Mouse (Mus musculus): Measurements from ENCODE around the gene Plgrkt. TPM values are rescaled to one million over a fixed set of nuclear protein-coding genes. Genes with fewer than 3 reads are reported as not detected.

Plgrkt gene
- polyA plus RNA-seq, 1 experiment from 2014 or later: 82.4 TPM

DNA sequence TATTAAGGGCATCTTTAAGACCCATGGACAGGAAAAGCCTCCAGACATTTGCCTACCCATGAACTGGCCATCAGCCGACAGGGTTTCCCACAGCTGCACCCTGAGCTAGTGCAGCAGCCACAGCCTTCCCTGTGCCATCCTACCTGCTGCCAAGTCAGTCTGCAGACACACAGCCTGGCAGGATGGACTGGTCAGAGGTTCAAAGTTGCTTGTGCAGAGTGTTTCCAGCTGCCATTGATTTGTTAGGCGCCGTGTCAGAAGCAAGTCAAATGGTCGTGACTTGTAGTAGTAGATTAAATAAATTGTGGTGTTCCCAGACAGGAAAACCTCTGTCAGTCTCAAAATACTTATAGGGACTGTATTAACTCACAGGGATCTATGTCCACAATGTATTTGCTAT, 36.1 kb upstream of the Plgrkt start:
- 88% methylated on average over 4 of the region's 4 CpGs for WGBS
- no peak for ATAC-seq
- no peaks in the 10 kb centered on the region for H3K9me3 ChIP-seq (replicated peaks; ENCODE audit: control insufficient read depth, low read length, poor library complexity, severe bottlenecking)

DNA sequence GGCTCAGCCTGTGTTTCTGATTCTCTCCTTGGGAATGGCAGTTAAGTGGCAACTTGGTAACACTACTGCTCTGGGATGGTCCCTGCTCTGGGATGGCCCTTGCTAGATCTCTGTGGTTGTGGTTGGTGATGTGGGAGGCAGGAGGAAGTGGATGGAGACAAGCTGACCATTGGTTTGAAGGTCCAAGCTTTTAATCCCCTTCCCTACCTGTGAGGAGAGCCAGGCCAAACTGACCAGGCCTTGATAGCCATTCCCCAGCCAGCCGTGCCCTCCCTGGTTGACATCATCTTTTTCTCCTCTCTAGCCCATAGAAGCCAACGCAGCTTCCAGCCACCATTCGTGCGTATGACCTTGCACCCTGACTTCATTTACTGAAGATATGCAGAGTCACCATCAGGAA, 35.4 kb upstream of the Plgrkt start:
- no peak overlapping the region for H3K4me3 ChIP-seq (ENCODE audit: low read depth, low read length)
- no peaks in the 10 kb centered on the region for H3K9me3 ChIP-seq (replicated peaks; ENCODE audit: control insufficient read depth, low read length, poor library complexity, severe bottlenecking)
- H3K36me3 ChIP-seq (ENCODE audit: control insufficient read depth, insufficient read depth, low read length): no peaks in the 10 kb centered on the region
- no peak overlapping the region for H3K27ac ChIP-seq (ENCODE audit: low read length)
- no peaks in the 10 kb centered on the region for H3K27me3 ChIP-seq (ENCODE audit: control insufficient read depth, insufficient read depth, low read depth, low read length)
- H3K4me2 ChIP-seq (ENCODE audit: low read length): no peak overlapping the region
- ATAC-seq: no peak
- 94% methylated on average over 4 of the region's 4 CpGs for WGBS
- H3K9ac ChIP-seq (ENCODE audit: low read depth, low read length): no peak overlapping the region
- H3K4me1 ChIP-seq (ENCODE audit: control insufficient read depth, insufficient read depth, low read length): no peaks in the 10 kb centered on the region

More for the DNA sequence above, 36.1 kb upstream of the Plgrkt start:
- Histone ChIP-seq H3K4me1 (ENCODE audit: control insufficient read depth, insufficient read depth, low read length) (no peaks in the 10 kb centered on the region), H3K4me3 (ENCODE audit: low read depth, low read length) (no peak overlapping the region), H3K27ac (ENCODE audit: low read length) (no peak overlapping the region), H3K27me3 (ENCODE audit: control insufficient read depth, insufficient read depth, low read depth, low read length) (no peaks in the 10 kb centered on the region), H3K4me2 (ENCODE audit: low read length) (no peak overlapping the region), H3K9ac (ENCODE audit: low read depth, low read length) (no peak overlapping the region), H3K36me3 (ENCODE audit: control insufficient read depth, insufficient read depth, low read length) (no peaks in the 10 kb centered on the region)

DNA sequence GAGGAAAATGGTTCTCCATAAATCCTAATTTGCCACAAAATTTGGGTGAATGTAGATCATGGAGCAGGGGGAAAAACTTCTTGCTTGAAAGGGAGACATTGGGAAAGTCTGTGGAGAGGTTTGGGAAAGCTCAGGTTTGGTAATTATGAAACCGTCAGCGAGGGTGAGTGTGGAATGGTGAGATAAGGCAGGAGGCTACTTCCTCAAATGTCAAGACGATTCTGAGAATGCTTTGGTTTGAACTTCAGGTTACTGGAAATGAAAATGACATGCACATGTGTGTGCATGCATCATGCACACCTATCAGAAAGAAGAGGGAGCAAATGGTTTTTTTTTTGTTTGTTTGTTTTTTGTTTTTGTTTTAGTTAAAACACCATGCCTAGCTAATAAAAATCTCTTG, 33.3 kb upstream of the Plgrkt start:
- Histone ChIP-seq H3K9ac (ENCODE audit: low read depth, low read length) (no peak overlapping the region), H3K27ac (ENCODE audit: low read length) (no peak overlapping the region), H3K4me2 (ENCODE audit: low read length) (no peak overlapping the region), H3K9me3 (replicated peaks; ENCODE audit: control insufficient read depth, low read length, poor library complexity, severe bottlenecking) (no peaks in the 10 kb centered on the region), H3K36me3 (ENCODE audit: control insufficient read depth, insufficient read depth, low read length) (no peaks in the 10 kb centered on the region), H3K4me3 (ENCODE audit: low read depth, low read length) (no peak overlapping the region), H3K27me3 (ENCODE audit: control insufficient read depth, insufficient read depth, low read depth, low read length) (no peaks in the 10 kb centered on the region), H3K4me1 (ENCODE audit: control insufficient read depth, insufficient read depth, low read length) (no peaks in the 10 kb centered on the region)
- no peak for ATAC-seq
- 89% methylated on average over 3 of the region's 3 CpGs for WGBS

DNA sequence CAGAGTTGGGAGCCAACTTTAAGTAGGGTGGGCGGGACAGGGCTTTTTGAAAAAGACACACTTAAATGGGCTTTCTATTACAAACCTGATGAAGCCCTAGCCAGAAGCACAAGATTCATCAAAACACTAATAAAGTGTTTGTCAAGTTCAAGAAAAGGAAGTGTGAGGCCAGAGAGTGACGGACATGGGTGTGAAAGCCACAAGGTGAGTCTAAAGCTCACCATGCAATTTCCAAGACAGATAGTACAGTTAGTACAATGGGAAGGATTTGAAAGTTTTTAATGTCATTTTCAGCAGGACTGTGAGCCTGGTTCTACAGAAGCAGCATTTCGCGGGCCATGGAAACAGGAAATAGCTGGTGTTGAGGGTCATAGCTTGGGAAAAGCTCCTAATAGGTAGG, 32.6 kb upstream of the Plgrkt start:
- Histone ChIP-seq H3K4me1 (ENCODE audit: control insufficient read depth, insufficient read depth, low read length) (no peaks in the 10 kb centered on the region), H3K27ac (ENCODE audit: low read length) (no peak overlapping the region), H3K36me3 (ENCODE audit: control insufficient read depth, insufficient read depth, low read length) (no peaks in the 10 kb centered on the region), H3K9ac (ENCODE audit: low read depth, low read length) (no peak overlapping the region), H3K27me3 (ENCODE audit: control insufficient read depth, insufficient read depth, low read depth, low read length) (no peaks in the 10 kb centered on the region), H3K9me3 (replicated peaks; ENCODE audit: control insufficient read depth, low read length, poor library complexity, severe bottlenecking) (no peaks in the 10 kb centered on the region), H3K4me3 (ENCODE audit: low read depth, low read length) (no peak overlapping the region), H3K4me2 (ENCODE audit: low read length) (no peak overlapping the region)
- 93% methylated on average over 4 of the region's 4 CpGs for WGBS
- no peak for ATAC-seq

DNA sequence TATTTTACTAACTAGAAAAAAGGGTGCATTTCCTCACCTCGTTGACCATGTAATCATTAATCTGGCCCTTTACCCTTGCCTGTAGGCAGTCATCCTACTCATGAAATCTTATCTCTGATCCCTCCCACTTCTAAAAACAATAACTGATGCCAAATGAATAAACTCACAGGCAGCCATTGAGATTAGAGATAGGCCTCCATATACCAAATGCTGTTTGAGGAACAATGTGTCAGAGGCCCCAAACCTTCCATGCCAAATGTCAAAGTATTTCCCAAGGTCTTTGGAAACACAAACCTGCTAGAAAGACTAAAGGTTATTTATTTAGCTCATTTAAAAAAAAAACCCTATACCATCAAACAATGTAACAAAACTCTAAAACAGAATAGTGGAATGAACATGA, 29.2 kb upstream of the Plgrkt start:
- Histone ChIP-seq H3K4me3 (ENCODE audit: low read depth, low read length) (no peak overlapping the region), H3K36me3 (ENCODE audit: control insufficient read depth, insufficient read depth, low read length) (no peaks in the 10 kb centered on the region), H3K27me3 (ENCODE audit: control insufficient read depth, insufficient read depth, low read depth, low read length) (no peaks in the 10 kb centered on the region), H3K9ac (ENCODE audit: low read depth, low read length) (no peak overlapping the region), H3K4me1 (ENCODE audit: control insufficient read depth, insufficient read depth, low read length) (no peaks in the 10 kb centered on the region), H3K27ac (ENCODE audit: low read length) (no peak overlapping the region), H3K9me3 (replicated peaks; ENCODE audit: control insufficient read depth, low read length, poor library complexity, severe bottlenecking) (no peaks in the 10 kb centered on the region), H3K4me2 (ENCODE audit: low read length) (no peak overlapping the region)
- no peak for ATAC-seq
- WGBS: 83% methylated on average over 1 of the region's 1 CpGs

DNA sequence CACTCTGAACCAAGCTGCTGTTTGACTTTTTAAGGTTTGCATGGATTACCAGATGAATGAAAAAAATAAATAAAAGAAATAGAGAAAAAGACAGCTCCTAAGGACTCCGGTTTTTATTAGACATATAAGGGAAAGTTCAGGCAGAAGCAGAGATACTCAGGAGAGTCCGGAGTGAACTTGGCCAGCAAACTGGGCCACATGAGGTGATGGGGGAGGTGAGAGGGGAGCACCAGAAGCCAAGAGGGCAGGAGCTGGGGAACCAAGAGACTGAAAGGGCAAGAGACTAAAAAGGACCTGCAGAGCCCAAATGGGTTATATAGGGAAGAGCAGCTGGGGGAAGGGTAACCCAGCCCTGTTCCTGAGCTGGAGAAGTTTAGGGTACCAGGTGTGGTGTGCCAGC, 27.5 kb upstream of the Plgrkt start:
- no peaks in the 10 kb centered on the region for H3K36me3 ChIP-seq (ENCODE audit: control insufficient read depth, insufficient read depth, low read length)
- no peaks in the 10 kb centered on the region for H3K4me1 ChIP-seq (ENCODE audit: control insufficient read depth, insufficient read depth, low read length)
- no peak overlapping the region for H3K4me3 ChIP-seq (ENCODE audit: low read depth, low read length)
- H3K9ac ChIP-seq (ENCODE audit: low read depth, low read length): no peak overlapping the region
- WGBS: 96% methylated on average over 2 of the region's 2 CpGs
- no peak overlapping the region for H3K27ac ChIP-seq (ENCODE audit: low read length)
- no peak for ATAC-seq
- H3K4me2 ChIP-seq (ENCODE audit: low read length): no peak overlapping the region
- no peaks in the 10 kb centered on the region for H3K27me3 ChIP-seq (ENCODE audit: control insufficient read depth, insufficient read depth, low read depth, low read length)
- H3K9me3 ChIP-seq (replicated peaks; ENCODE audit: control insufficient read depth, low read length, poor library complexity, severe bottlenecking): no peaks in the 10 kb centered on the region

DNA sequence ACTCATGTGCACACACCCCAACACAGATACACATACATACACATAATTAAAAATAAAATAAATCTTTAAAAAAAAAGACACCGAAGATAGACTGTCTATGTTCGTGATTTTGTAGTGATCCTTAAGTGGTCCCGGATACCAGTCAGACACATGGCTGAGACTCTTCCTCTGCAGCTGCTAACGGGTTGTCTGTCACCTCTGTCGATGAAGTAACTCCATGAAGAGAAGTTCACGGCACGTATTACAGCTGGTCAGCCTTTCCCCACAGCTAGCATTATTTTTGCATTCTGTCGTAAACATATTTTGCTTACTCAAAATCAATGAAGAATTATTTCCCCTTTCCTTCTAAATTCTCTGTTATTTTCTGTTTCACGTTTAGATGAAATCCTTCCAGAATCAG, 26.1 kb upstream of the Plgrkt start:
- 95% methylated on average over 9 of the region's 9 CpGs for WGBS
- H3K9me3 ChIP-seq (replicated peaks; ENCODE audit: control insufficient read depth, low read length, poor library complexity, severe bottlenecking): no peaks in the 10 kb centered on the region
- H3K4me3 ChIP-seq (ENCODE audit: low read depth, low read length): no peak overlapping the region
- no peak overlapping the region for H3K27ac ChIP-seq (ENCODE audit: low read length)
- no peak overlapping the region for H3K4me2 ChIP-seq (ENCODE audit: low read length)
- no peak overlapping the region for H3K9ac ChIP-seq (ENCODE audit: low read depth, low read length)
- no peaks in the 10 kb centered on the region for H3K36me3 ChIP-seq (ENCODE audit: control insufficient read depth, insufficient read depth, low read length)
- no peaks in the 10 kb centered on the region for H3K27me3 ChIP-seq (ENCODE audit: control insufficient read depth, insufficient read depth, low read depth, low read length)
- no peaks in the 10 kb centered on the region for H3K4me1 ChIP-seq (ENCODE audit: control insufficient read depth, insufficient read depth, low read length)
- no peak for ATAC-seq

DNA sequence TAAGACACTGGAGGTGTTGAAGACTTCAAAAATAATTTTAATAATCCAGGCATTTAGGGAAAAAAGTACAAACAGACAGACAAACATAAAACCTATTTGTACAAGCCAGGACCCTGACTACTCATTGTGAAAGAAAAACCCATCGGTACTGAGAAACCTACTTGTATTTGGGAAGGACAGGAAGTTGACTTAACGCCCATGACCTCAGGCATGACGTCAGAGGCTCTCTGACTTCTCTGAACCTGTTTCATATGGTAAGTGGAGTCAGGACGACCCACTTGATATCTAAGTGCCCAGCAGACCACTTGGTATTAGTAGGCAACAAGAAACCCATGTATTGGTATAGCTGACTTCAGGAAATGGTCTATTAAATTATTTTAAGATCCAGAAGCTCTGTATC, 24.1 kb upstream of the Plgrkt start:
- Histone ChIP-seq H3K4me3 (ENCODE audit: low read depth, low read length) (no peak overlapping the region), H3K36me3 (ENCODE audit: control insufficient read depth, insufficient read depth, low read length) (no peaks in the 10 kb centered on the region), H3K4me1 (ENCODE audit: control insufficient read depth, insufficient read depth, low read length) (no peaks in the 10 kb centered on the region), H3K9ac (ENCODE audit: low read depth, low read length) (no peak overlapping the region), H3K27me3 (ENCODE audit: control insufficient read depth, insufficient read depth, low read depth, low read length) (no peaks in the 10 kb centered on the region), H3K27ac (ENCODE audit: low read length) (no peak overlapping the region), H3K9me3 (replicated peaks; ENCODE audit: control insufficient read depth, low read length, poor library complexity, severe bottlenecking) (no peaks in the 10 kb centered on the region), H3K4me2 (ENCODE audit: low read length) (no peak overlapping the region)
- ATAC-seq: no peak
- 83% methylated on average over 4 of the region's 4 CpGs for WGBS

DNA sequence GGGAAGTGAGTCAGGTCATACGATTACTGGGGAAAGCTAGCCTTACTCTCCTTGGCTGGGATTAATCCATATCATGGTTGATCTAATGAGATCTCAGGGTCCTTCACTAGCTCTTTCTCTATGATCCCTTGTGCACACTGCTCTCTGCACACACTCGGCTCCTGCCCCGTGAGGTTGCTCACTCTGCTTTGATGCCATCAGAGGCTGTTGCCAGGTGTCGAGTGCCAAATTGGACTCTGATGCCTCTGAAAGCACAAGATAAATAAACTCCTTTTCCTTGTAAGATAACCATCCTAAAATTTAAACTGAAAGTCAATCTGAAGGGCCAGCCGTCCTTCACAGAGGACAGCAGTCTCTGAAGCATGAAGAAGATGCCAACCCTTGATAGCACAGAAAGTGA, 23.3 kb upstream of the Plgrkt start:
- no peak for ATAC-seq
- 88% methylated on average over 5 of the region's 5 CpGs for WGBS
- Histone ChIP-seq H3K4me1 (ENCODE audit: control insufficient read depth, insufficient read depth, low read length) (no peaks in the 10 kb centered on the region), H3K36me3 (ENCODE audit: control insufficient read depth, insufficient read depth, low read length) (no peaks in the 10 kb centered on the region), H3K9ac (ENCODE audit: low read depth, low read length) (no peak overlapping the region), H3K4me2 (ENCODE audit: low read length) (no peak overlapping the region), H3K27me3 (ENCODE audit: control insufficient read depth, insufficient read depth, low read depth, low read length) (no peaks in the 10 kb centered on the region), H3K27ac (ENCODE audit: low read length) (no peak overlapping the region), H3K9me3 (replicated peaks; ENCODE audit: control insufficient read depth, low read length, poor library complexity, severe bottlenecking) (no peaks in the 10 kb centered on the region), H3K4me3 (ENCODE audit: low read depth, low read length) (no peak overlapping the region)

DNA sequence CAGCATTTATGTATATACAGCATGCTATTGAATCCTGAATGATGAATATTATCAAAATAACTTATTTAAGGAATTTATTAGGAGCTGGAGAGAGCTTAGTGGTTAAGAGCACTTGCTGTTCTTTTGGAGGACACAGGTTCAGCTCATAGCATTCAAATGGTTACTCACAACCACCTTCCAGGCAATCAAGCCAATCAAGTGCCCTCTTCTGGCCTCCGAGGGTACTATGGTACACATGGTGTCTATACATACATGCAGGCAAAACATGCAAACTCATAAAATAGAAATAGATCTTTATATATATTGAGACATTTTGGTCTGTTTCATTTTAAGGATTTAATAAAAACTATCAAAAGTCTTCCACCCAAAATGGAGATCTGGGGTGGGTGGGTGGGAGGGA, 21.6 kb upstream of the Plgrkt start:
- Histone ChIP-seq H3K27me3 (ENCODE audit: control insufficient read depth, insufficient read depth, low read depth, low read length) (no peaks in the 10 kb centered on the region), H3K4me2 (ENCODE audit: low read length) (no peak overlapping the region), H3K9me3 (replicated peaks; ENCODE audit: control insufficient read depth, low read length, poor library complexity, severe bottlenecking) (no peaks in the 10 kb centered on the region), H3K4me3 (ENCODE audit: low read depth, low read length) (no peak overlapping the region), H3K36me3 (ENCODE audit: control insufficient read depth, insufficient read depth, low read length) (no peaks in the 10 kb centered on the region), H3K9ac (ENCODE audit: low read depth, low read length) (no peak overlapping the region), H3K27ac (ENCODE audit: low read length) (no peak overlapping the region), H3K4me1 (ENCODE audit: control insufficient read depth, insufficient read depth, low read length) (no peaks in the 10 kb centered on the region)
- ATAC-seq: no peak
- 88% methylated on average over 1 of the region's 1 CpGs for WGBS

Data from midbrain, embryonic 16.5 days (tissue).